Mouse (Mus musculus): Measurements from ENCODE around the gene Slc12a3.

GRCm38 (mm10) chr8:94378763-94379415, 49.9 kb downstream of the Slc12a3 start:
- TF ChIP-seq EP300 (optimal IDR thresholded peaks at IDR 0.05) = no peak
- TF ChIP-seq CTCF (IDR thresholded peaks at IDR 0.05; ENCODE audit: low read depth) = peak; percentile 58

All from stomach, postnatal 0 days (tissue).